Mouse (Mus musculus): ENCODE data around the gene Slc13a3.
"Not testable (repeated sequence)": the region's sequence is repeated elsewhere in the genome, so short reads cannot be mapped to it uniquely, and the experiment has no call there.

The Slc13a3 gene

DNA sequence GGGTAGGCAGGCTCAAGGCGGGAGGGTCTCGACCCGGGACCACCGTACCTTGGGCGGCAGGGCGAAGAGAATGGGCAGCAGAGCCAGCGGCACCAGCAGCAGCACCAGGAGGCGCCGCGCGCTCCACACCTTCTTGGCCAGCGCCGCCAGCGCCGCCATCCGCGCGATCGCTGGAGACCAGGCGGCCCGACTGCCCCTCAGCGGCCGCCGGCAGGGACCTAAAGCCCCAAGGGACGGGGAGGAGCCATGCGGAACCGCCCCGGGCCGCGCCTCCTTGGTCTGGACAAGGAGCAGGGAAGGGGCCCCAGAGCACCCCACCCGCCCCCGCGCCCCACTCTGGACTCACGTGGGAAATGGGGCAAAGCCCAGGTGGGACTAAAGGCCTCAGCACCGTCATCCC, at the start of gene Slc13a3:
Slc13a3 (minus strand) TSS at position 228 of the 400 bp plus-strand sequence.
- peak; percentile 63 to 78 for DNase-seq

GRCm38 (mm10) chr2:165515178-165515728, 42.2 kb upstream of the Slc13a3 start:
- DNase-seq, result peak in 1 of 2 experiments; percentile 21

- DNase-seq, result peak; percentile 78 to 85
These were observed 40.0 kb upstream of the Slc13a3 start for GRCm38 (mm10) chr2:165512870-165513600.

- DNase-seq, result no peak
These were observed 39.4 kb upstream of the Slc13a3 start for GRCm38 (mm10) chr2:165512426-165512825.

DNA sequence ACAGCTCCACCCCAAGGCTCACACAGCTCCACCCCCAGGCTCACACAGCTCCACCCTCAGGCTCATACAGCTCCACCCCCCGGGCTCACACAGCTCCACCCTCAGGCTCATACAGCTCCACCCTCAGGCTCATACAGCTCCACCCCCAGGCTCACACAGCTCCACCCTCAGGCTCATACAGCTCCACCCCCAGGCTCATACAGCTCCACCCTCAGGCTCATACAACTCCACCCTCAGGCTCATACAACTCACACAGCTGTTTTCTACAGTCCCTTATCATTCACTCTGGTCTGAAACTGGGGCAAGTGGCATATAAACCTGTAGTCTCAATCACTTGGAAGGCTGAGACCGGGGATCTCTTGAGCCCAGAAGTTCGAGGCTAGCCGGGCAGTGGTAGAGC, 38.5 kb upstream of the Slc13a3 start:
- not testable (repeated sequence) for DNase-seq

DNA sequence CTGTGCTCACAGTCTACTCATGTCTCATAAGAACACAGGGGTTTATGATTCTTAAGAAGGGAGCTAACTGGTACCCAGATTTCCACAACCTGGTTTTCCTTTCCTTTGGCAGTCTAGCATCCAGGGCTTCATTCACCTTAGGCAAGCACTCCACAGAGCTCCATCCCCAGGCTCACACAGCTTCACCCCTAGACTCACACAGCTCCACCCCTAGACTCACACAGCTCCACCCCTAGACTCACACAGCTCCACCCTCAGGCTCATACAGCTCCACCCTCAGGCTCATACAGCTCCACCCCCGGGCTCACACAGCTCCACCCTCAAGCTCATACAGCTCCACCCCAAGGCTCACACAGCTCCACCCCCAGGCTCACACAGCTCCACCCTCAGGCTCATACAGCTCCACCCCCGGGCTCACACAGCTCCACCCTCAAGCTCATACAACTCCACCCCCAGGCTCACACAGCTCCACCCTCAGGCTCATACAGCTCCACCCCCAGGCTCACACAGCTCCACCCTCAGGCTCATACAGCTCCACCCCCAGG, 38.0 kb upstream of the Slc13a3 start:
- DNase-seq, result not testable (repeated sequence)

- no peak for DNase-seq
These were observed 37.4 kb upstream of the Slc13a3 start for GRCm38 (mm10) chr2:165510466-165510865.

DNA sequence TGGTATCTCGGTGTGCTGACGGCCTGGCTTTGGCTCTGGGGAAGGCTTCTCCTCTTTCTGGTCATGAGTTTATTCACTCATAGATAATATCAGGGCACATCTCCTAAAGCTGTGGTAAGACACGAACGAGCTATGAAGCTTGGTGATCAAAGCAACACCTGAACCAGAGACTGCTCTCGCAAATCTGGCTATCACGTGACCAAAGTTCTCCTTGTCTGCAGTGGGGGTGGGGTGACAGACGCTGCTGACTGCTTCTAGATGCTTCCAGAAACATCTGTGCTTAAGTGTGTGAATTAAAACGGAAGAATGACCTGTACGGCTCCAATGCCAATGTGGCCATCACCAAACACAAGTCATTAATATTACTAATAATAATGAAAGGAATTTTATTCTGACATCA, 36.7 kb upstream of the Slc13a3 start:
- no peak for DNase-seq

- peak; percentile 27 to 62 for DNase-seq
These were observed 30.5 kb upstream of the Slc13a3 start, which contains the start of gene Slc2a10 for GRCm38 (mm10) chr2:165503259-165504203. Gene Slc2a10 (plus strand): TSS chr2:165503787.

DNA sequence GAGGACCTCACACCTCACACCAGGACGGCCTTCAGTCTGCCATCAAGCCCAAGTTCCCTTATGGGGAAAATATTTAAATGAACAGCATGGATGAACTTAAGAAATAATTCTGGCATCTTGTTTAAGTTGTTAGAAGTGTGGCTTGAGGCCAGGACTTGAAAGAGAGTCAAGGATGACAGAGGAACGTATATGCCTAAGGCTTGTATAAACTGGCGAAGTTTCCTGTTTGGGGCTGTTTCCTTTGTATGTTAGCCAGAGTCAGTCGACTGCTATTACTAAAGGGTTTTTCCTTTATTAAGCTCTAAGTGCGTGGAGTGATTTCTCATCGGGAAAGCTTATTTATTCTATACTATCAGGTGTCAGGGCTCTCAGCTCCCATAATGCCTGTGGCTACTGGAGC, 25.8 kb upstream of the Slc13a3 start:
- DNase-seq, result no peak

DNA sequence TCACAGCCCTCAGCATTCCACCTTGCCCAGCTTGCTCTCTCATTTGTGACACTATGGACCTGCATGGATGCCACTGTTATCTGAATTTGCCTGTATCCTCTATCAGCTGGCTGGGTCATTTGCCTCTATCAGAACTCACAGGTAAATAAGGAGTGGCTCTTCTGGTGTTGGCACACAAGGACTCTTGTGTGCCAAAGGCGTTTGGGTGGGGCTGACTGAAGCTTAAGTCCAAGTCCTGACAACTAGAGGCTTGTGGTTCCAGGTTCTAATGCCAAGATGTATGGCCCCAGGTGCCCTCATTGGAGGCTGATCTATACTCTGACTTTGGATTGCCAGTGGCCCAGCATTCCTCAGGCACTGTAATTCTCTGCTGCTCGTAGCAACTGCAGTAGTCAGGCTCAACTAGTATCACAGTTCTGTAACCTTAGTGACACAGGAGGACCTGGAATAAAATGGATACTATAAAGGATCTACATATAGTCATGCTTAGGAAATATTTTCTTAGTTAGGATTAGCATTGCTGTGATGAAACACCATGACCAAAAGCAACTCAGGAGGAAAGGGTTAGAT, 24.8 kb upstream of the Slc13a3 start:
- no peak for DNase-seq

GRCm38 (mm10) chr2:165496251-165496650, 23.2 kb upstream of the Slc13a3 start:
- peak in 1 of 2 experiments; percentile 80 for DNase-seq

- no peak for DNase-seq
These were observed 21.5 kb upstream of the Slc13a3 start for GRCm38 (mm10) chr2:165494495-165494894.

- DNase-seq, result no peak
These were observed 20.7 kb upstream of the Slc13a3 start for GRCm38 (mm10) chr2:165493587-165494210.

DNA sequence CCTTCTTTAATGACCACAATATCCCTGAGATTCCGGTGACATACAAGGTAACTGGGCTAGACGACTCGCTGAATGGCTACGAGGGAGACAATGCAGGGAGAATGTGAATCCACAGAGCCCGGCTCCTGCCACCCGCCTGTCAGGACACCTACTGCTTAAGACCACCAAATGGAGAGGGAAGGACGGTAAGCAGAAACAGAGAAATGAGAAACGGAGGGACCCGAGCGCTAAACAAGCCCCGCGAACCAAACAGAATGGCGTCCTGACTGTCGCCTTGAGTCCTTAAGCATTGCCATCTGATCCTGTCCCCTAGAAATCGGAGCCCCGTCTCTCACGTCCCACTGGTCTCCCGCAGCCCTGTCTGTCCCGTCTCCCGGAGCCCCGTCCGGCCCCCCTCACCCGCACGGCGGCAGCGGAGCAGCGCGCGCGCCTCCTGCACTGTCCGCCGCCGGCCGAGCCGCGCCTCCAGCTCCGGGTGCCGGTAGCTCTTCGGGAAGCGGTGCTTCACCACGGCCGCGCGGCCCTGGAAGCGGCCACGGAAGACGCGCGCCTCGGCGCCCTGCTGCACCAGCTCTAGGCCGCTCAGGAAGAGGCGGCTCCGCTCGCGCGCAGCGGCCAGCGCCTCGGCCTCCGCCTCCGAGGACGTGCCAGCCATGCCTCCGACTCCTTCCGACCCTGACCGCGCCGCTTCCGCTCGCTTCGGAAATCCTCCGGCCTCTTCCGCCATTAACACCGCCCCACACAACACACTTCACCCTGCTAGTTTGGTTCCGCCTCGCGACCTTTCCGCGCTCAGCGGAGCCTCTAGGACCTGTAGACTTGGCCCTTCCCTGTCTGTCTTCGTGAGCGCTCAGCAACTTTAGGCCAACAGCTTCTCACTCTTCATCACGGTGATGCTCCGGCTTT, 19.9 kb upstream of the Slc13a3 start, which contains the start of gene Trp53rka:
Trp53rka (minus strand) TSS at position 677 of the 906 bp plus-strand sequence.
- DNase-seq, result peak; percentile 85 to 89

DNA sequence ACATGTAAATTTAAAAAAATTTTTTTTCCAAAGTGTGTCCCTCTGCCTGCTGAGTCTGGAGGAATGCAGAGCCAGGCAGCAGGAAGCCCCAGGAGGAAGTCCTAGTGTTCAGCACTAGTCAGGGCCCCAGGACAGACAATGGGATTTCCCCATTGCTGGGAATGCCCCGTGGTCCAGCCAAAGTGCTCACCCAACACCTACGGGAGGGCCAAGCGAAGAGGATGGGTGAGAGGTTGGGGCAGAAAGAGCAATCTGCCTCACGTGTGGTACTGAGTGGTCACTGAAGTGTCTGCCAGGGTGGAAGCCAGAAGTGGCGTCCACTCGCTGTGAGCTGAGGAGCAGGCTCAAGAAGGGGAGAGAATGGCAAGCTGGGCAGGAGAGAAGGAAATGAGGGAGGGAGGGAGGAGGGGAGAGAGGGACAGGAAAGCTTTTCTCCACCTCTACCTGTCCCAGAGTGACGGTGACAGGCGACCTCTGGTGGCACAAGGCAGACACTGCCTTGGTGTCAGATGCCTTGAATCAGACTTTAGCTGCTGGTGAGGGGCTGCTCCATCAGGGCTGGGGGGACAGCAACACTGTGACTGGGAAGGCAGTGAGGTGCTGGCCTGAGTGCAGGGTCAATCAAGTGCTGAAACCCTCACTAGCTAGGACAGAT, 14.0 kb upstream of the Slc13a3 start:
- peak; percentile 55 to 79 for DNase-seq

GRCm38 (mm10) chr2:165486401-165486800, 13.4 kb upstream of the Slc13a3 start:
- DNase-seq, result no peak

GRCm38 (mm10) chr2:165485826-165486225, 12.8 kb upstream of the Slc13a3 start:
- DNase-seq, result no peak

GRCm38 (mm10) chr2:165484152-165484551, 11.1 kb upstream of the Slc13a3 start:
- DNase-seq, result no peak

- no peak for DNase-seq
These were observed 9.0 kb upstream of the Slc13a3 start for GRCm38 (mm10) chr2:165482003-165482402.

Measured in kidney, postnatal 36 days (tissue).